Mouse (Mus musculus) left cerebral cortex, postnatal 10 days (tissue): ENCODE results near the gene Eps8l1. TPM values are rescaled to one million over a fixed set of nuclear protein-coding genes. Genes with fewer than 3 reads are reported as not detected.
"Not testable (repeated sequence)": the region's sequence is repeated elsewhere in the genome, so short reads cannot be mapped to it uniquely, and the experiment has no call there.

ENCODE experiments used
- DNase-seq, 2 experiments: peaks; one replicate each; pipeline ENCODE4 v3.0.0; 2021 to 2022; ENCODE audit warnings: low spot score in 2 of 2, mixed read lengths in 1 of 2; ENCODE audit errors: extremely low spot score in 1 of 2
- intact Hi-C: fragments of 180-260 bp; cut with DNase I; formaldehyde crosslinking; loops from one replicate; pipeline ENCODE4 v1.15.1; 2025
- microRNA-seq: library from miRNA; unstranded; fragments of <30 nt; microRNA quantifications from one replicate; pipeline ENCODE4 v1.2.0, GENCODE M21; 2022
- total RNA-seq, 2 experiments: library from RNA; stranded (reverse); gene quantifications; 2 replicates each; pipeline ENCODE4 v1.2.3; 2021

The Eps8l1 gene
- total RNA-seq, 2 experiments from 2014 or later, result 3.0 to 4.5 TPM

- no peak for DNase-seq
- intact Hi-C loops, result no loop called here
These were observed 63.0 kb downstream of the Eps8l1 start for GRCm38 (mm10) chr7:4523205-4524130.

- intact Hi-C loops, DNase-seq: not testable (repeated sequence)
These were observed 63.9 kb downstream of the Eps8l1 start, which contains the start of gene Tnni3 for GRCm38 (mm10) chr7:4524212-4524922. Gene Tnni3, minus strand, starts transcription at chr7:4524229.

- intact Hi-C loops, result no loop called here
- peak; percentile 51 to 90 for DNase-seq
These were observed 66.1 kb downstream of the Eps8l1 start for GRCm38 (mm10) chr7:4526341-4527301.

- DNase-seq, result no peak
- intact Hi-C loops, result no loop called here
These were observed 66.8 kb downstream of the Eps8l1 start for GRCm38 (mm10) chr7:4527302-4527689.

Small RNAs within 50 kb of the gene (microRNA-seq; reads per million reads assigned to microRNA genes)
- not detected for gene Gm24605

Other genes starting within 250 kb of the Eps8l1 start
- not detected for gene Lilra5, start 222.9 kb upstream of the Eps8l1 start, total RNA-seq
- gene Ncr1, start 123.0 kb upstream of the Eps8l1 start, total RNA-seq, result not detected
- gene Gp6, start 62.9 kb upstream of the Eps8l1 start, total RNA-seq, result not detected
- gene Rdh13, start 15.0 kb upstream of the Eps8l1 start, total RNA-seq, result 10 to 100 TPM; 37.7 to 38.9 TPM
- 100 to 1,000 TPM; 114 to 123 TPM for gene Ppp1r12c, start 41.0 kb downstream of the Eps8l1 start, total RNA-seq
- 1 to 10 TPM; 2.0 to 3.1 TPM for gene Tnnt1, start 55.7 kb downstream of the Eps8l1 start, total RNA-seq
- gene Tnni3, start 63.6 kb downstream of the Eps8l1 start, total RNA-seq, result not detected
- gene Dnaaf3, start 71.8 kb downstream of the Eps8l1 start, total RNA-seq, result under 1 TPM; 0.51 to 0.69 TPM
- gene Syt5, start 86.9 kb downstream of the Eps8l1 start, total RNA-seq, result 100 to 1,000 TPM; 251 to 253 TPM
- 1 to 10 TPM; 1.0 to 1.6 TPM for gene Ptprh, start 143.4 kb downstream of the Eps8l1 start, total RNA-seq
- 10 to 100 TPM; 11.8 to 12.2 TPM for gene Tmem86b, start 170.7 kb downstream of the Eps8l1 start, total RNA-seq
- gene Ppp6r1, start 198.3 kb downstream of the Eps8l1 start, total RNA-seq, result 100 to 1,000 TPM; 107 to 111 TPM
- gene Hspbp1, start 224.4 kb downstream of the Eps8l1 start, total RNA-seq, result 100 to 1,000 TPM; 111 to 114 TPM
- gene Brsk1, start 229.9 kb downstream of the Eps8l1 start, total RNA-seq, result 100 to 1,000 TPM; 312 to 319 TPM